Mouse (Mus musculus) kidney, adult 2 months (tissue): ENCODE measurements around the gene 1700011L22Rik.

Source experiments
- CTCF ChIP-seq: fragments of 200-500 bp; conservative IDR thresholded peaks from 2 replicates; pipeline ENCODE4 v1.5.1; 2011; ENCODE audit warnings: low read depth, mild to moderate bottlenecking, control low read depth, low read length, moderate library complexity, mixed read lengths; ENCODE audit not compliant: insufficient read depth, insufficient read length
- POLR2A ChIP-seq: fragments of 200-500 bp; IDR thresholded peaks from one replicate; pipeline ENCODE4 v1.6.1; 2011; ENCODE audit warnings: low read depth, low read length, control low read depth

GRCm38 (mm10) chr8:79272676-79273075 lies 24.3 kb upstream of the 1700011L22Rik start:
- TF ChIP-seq POLR2A (no peak), CTCF (no peak)
